Mouse (Mus musculus) CH12.LX (cell line): ENCODE data around the gene Akap3. TPM values are rescaled to one million over a fixed set of nuclear protein-coding genes. Genes with fewer than 3 reads are reported as not detected.

Experiments
- DNase-seq: peaks from one replicate; pipeline ENCODE4 v3.0.0-alpha.2; 2013; ENCODE audit errors: extremely low read depth
- H3K27ac ChIP-seq: 2 replicates; pipeline ENCODE4 v1.5.1; 2012; ENCODE audit warnings: low read depth, mild to moderate bottlenecking, control low read depth, moderate library complexity; ENCODE audit not compliant: insufficient read depth
- H3K27me3 ChIP-seq: replicated peaks from 2 replicates; pipeline ENCODE3; 2012; ENCODE audit warnings: inconsistent platforms
- H3K36me3 ChIP-seq, 2 experiments: replicated peaks in 1 of 2; 2 replicates each; pipeline versions ENCODE3 to v1.6.1; 2012; ENCODE audit warnings: inconsistent platforms in 1 of 2, low read length in 1 of 2, mild to moderate bottlenecking in 1 of 2, mixed read lengths in 1 of 2, moderate library complexity in 1 of 2; ENCODE audit not compliant: control insufficient read depth in 1 of 2, insufficient read depth in 1 of 2
- H3K4me1 ChIP-seq, 2 experiments: 2 replicates each; pipeline ENCODE4 v1.6.1; 2012; ENCODE audit warnings: inconsistent platforms in 1 of 2, moderate library complexity in 1 of 2; ENCODE audit not compliant: insufficient read depth in 2 of 2, control insufficient read depth in 1 of 2
- H3K4me2 ChIP-seq: 2 replicates; pipeline ENCODE4 v1.6.1; 2012; ENCODE audit warnings: low read depth, mild to moderate bottlenecking, control low read depth; ENCODE audit not compliant: poor library complexity, insufficient read depth, severe bottlenecking
- H3K4me3 ChIP-seq, 3 experiments: fragments of 150-350 bp in 1 of 3; sonication (generic) in 1 of 3; replicated peaks in 1 of 3; 2 replicates each; pipeline versions ENCODE3 to v1.5.1; 2011 to 2012; ENCODE audit warnings: low read depth in 2 of 3, low read length in 2 of 3, mild to moderate bottlenecking in 2 of 3, moderate library complexity in 2 of 3, control low read depth in 1 of 3, improper control_type of control experiment in 1 of 3, inconsistent platforms in 1 of 3, mixed read lengths in 1 of 3; ENCODE audit not compliant: poor library complexity in 1 of 3
- H3K79me2 ChIP-seq: replicated peaks from 2 replicates; pipeline ENCODE4 v1.6.1; 2012; ENCODE audit warnings: mild to moderate bottlenecking, moderate library complexity; ENCODE audit not compliant: control insufficient read depth, poor library complexity, insufficient read depth, severe bottlenecking; ENCODE audit errors: extremely low read depth
- H3K9ac ChIP-seq: 2 replicates; pipeline ENCODE4 v1.6.1; 2012; ENCODE audit warnings: low read depth, mild to moderate bottlenecking, control low read depth, moderate library complexity; ENCODE audit not compliant: insufficient read depth
- H3K9me3 ChIP-seq: replicated peaks from 2 replicates; pipeline ENCODE3; 2012; ENCODE audit warnings: low read length, inconsistent platforms, mixed read lengths
- BHLHE40 ChIP-seq: IDR thresholded peaks from 2 replicates; pipeline ENCODE4 v1.6.1; 2011; ENCODE audit warnings: mild to moderate bottlenecking, low read depth, low read length, improper control_type of control experiment
- CHD1 ChIP-seq: IDR thresholded peaks from 2 replicates; pipeline ENCODE4 v1.6.1; 2012; ENCODE audit warnings: low read depth, low read length, improper control_type of control experiment, inconsistent platforms
- E2F4 ChIP-seq: IDR thresholded peaks from 2 replicates; pipeline ENCODE4 v1.6.1; 2011; ENCODE audit warnings: low read depth, low read length, improper control_type of control experiment; ENCODE audit not compliant: insufficient replicate concordance
- ETS1 ChIP-seq: conservative IDR thresholded peaks from 2 replicates; pipeline ENCODE4 v1.6.1; 2012; ENCODE audit warnings: low read depth, mild to moderate bottlenecking, inconsistent platforms, low read length, improper control_type of control experiment, moderate library complexity
- HCFC1 ChIP-seq: IDR thresholded peaks from 2 replicates; pipeline ENCODE4 v1.6.1; 2012; ENCODE audit warnings: low read depth, mild to moderate bottlenecking, inconsistent platforms, low read length, improper control_type of control experiment
- JUND ChIP-seq: conservative IDR thresholded peaks from 2 replicates; pipeline ENCODE4 v1.6.1; 2011; ENCODE audit warnings: low read depth, low read length, improper control_type of control experiment
- MAFK ChIP-seq: IDR thresholded peaks from 2 replicates; pipeline ENCODE4 v1.6.1; 2011; ENCODE audit warnings: low read length, improper control_type of control experiment; ENCODE audit not compliant: insufficient replicate concordance
- MAX ChIP-seq: IDR thresholded peaks from 2 replicates; pipeline ENCODE4 v1.6.1; 2011; ENCODE audit warnings: low read length, improper control_type of control experiment
- MAZ ChIP-seq: IDR thresholded peaks from 2 replicates; pipeline ENCODE4 v1.6.1; 2012; ENCODE audit warnings: low read depth, mild to moderate bottlenecking, inconsistent platforms, low read length, improper control_type of control experiment, moderate library complexity
- MXI1 ChIP-seq: IDR thresholded peaks from 2 replicates; pipeline ENCODE4 v1.6.1; 2011; ENCODE audit warnings: mild to moderate bottlenecking, low read depth, low read length, improper control_type of control experiment
- MYC ChIP-seq: IDR thresholded peaks from 2 replicates; pipeline ENCODE4 v1.6.1; 2011; ENCODE audit warnings: low read depth, mild to moderate bottlenecking, improper control_type of control experiment, low read length
- NELFE ChIP-seq: IDR thresholded peaks from 2 replicates; pipeline ENCODE4 v1.6.1; 2011; ENCODE audit warnings: low read depth, low read length, improper control_type of control experiment
- NRF1 ChIP-seq: IDR thresholded peaks from 2 replicates; pipeline ENCODE4 v1.6.1; 2014; ENCODE audit warnings: low read depth, mild to moderate bottlenecking, inconsistent platforms, low read length, improper control_type of control experiment, moderate library complexity
- PAX5 ChIP-seq: IDR thresholded peaks from 2 replicates; pipeline ENCODE4 v1.6.1; 2012; ENCODE audit warnings: low read length, inconsistent platforms, mixed read lengths
- RCOR1 ChIP-seq: conservative IDR thresholded peaks from 2 replicates; pipeline ENCODE4 v1.6.1; 2012; ENCODE audit warnings: low read depth, mild to moderate bottlenecking, inconsistent platforms, low read length, improper control_type of control experiment
- SIN3A ChIP-seq: IDR thresholded peaks from 2 replicates; pipeline ENCODE4 v1.6.1; 2012; ENCODE audit warnings: low read length, improper control_type of control experiment, inconsistent platforms
- SMC3 ChIP-seq: IDR thresholded peaks from 2 replicates; pipeline ENCODE4 v1.6.1; 2011; ENCODE audit warnings: low read depth, low read length, improper control_type of control experiment
- TBP ChIP-seq: conservative IDR thresholded peaks from 2 replicates; pipeline ENCODE4 v1.6.1; 2011; ENCODE audit warnings: low read depth, low read length, improper control_type of control experiment
- UBTF ChIP-seq: IDR thresholded peaks from 2 replicates; pipeline ENCODE4 v1.6.1; 2012; ENCODE audit warnings: low read depth, mild to moderate bottlenecking, inconsistent platforms, low read length, improper control_type of control experiment, moderate library complexity
- USF2 ChIP-seq: conservative IDR thresholded peaks from 2 replicates; pipeline ENCODE4 v1.6.1; 2011; ENCODE audit warnings: low read depth, low read length, improper control_type of control experiment
- ZNF384 ChIP-seq: IDR thresholded peaks from 2 replicates; pipeline ENCODE4 v1.6.1; 2012; ENCODE audit warnings: low read depth, low read length, improper control_type of control experiment, inconsistent platforms
- dilution Hi-C: fragments of 300-500 bp; cut with MboI; formaldehyde crosslinking; loops from 2 replicates; pipeline ENCODE4 v1.14.3; 2020; ENCODE audit warnings: low sequenced_read_pairs; ENCODE audit not compliant: extremely low pct_unique_long_range_greater_than_20kb, extremely low pct_ligation_motif_present
- in situ Hi-C: fragments of 300-500 bp; cut with MboI; formaldehyde crosslinking; loops from 3 replicates; pipeline ENCODE4 v1.14.3; 2019; ENCODE audit warnings: low sequenced_read_pairs, low pct_ligation_motif_present, low pct_unique_long_range_greater_than_20kb, mixed read lengths
- polyA plus RNA-seq: library from polyadenylated mRNA; unstranded; fragments of >175 nt; gene quantifications from 2 replicates; pipeline ENCODE4 v1.2.1, GENCODE M21; 2012; ENCODE audit warnings: low read depth; ENCODE audit not compliant: insufficient read length
- total RNA-seq, 2 experiments: library from RNA; depleted of rRNA; stranded (reverse); fragments of 300-350 nt in 1 of 2; fragments of >200 nt in 1 of 2; gene quantifications; 2 replicates each; pipeline ENCODE4 v1.2.3; 2012 to 2014

The Akap3 gene
- total and polyA plus RNA-seq, 3 experiments = 1.2 to 2.0 (median 2.0) TPM

DNA sequence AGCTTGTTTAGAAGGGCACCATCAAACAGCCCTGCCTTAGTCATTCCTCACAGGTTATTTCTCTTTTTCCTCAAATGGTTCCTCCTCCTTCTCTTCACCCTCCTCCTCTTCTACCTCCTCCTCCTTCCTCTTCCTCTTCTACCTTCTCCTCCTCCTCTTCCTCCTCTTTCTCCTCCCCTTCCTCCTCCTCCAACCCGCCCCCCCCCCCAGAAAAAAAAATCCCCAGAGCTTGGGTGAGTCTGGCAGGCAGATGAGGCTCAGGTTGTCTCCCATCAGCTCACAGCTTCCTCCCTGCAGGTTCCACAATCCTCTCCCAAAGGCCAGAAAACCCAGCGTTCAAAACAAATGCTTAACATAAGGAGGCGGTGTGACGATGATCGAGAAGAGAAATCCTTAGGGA, 54.5 kb downstream of the Akap3 start (continued):
- TF ChIP-seq JUND (no peak), UBTF (no peak), NRF1 (no peak), BHLHE40 (no peak), MAZ (peak; percentile 89), ETS1 (no peak), CHD1 (peak; percentile 35; the same call in 1 of the 2 replicates), USF2 (no peak), PAX5 (no peak), MXI1 (peak; percentile 23; the same call in 1 of the 2 replicates), E2F4 (no peak), MAFK (no peak), TBP (no peak; the same call in 1 of the 2 replicates), SMC3 (no peak)

- H3K79me2 ChIP-seq = 0 out of 2 replicates have a peak, but pooled peaks cover 4% of the 10 kb centered on the region
- dilution Hi-C loops = no loop called here
- peak; percentile 56 for DNase-seq
- no peak overlapping the region; the same call in 1 of the 2 replicates for H3K9ac ChIP-seq
- H3K4me2 ChIP-seq = peak overlapping the region; percentile 80
- in situ Hi-C loops = no loop called here
- H3K4me1 ChIP-seq = peaks cover 12 to 34% of the 10 kb centered on the region in 2 experiments; a peak in 3 of 4 replicates
- H3K27me3 ChIP-seq = no peaks in the 10 kb centered on the region
- no peak for TF ChIP-seq MAFK
- no peak for TF ChIP-seq UBTF
- TF ChIP-seq NELFE = no peak
- no peak for TF ChIP-seq RCOR1
- no peak for TF ChIP-seq SMC3
- TF ChIP-seq HCFC1 = no peak
- no peak for TF ChIP-seq E2F4
- no peak for TF ChIP-seq ZNF384
- TF ChIP-seq MAX = no peak
- TF ChIP-seq MAZ = no peak
- no peak; the same call in 1 of the 2 replicates for TF ChIP-seq SIN3A
- TF ChIP-seq MYC = no peak
- no peak for TF ChIP-seq JUND
- TF ChIP-seq, all 38 proteins: peak for 0
- Histone ChIP-seq H3K9me3 (no peaks in the 10 kb centered on the region), H3K27ac (peak overlapping the region; percentile 53), H3K36me3 (no peaks in the 10 kb centered on the region), H3K4me3 (peak overlapping the region; percentile 30 to 74 (median 59))
Observed at GRCm38 (mm10) chr6:126907876-126908275, 55.0 kb downstream of the Akap3 start.
